Mouse (Mus musculus) Muller cell, postnatal 12 days (primary cell): ENCODE measurements around the gene Clstn2.

Experiments
- DNase-seq: peaks from one replicate; pipeline ENCODE4 v3.0.0-alpha.2; 2015; ENCODE audit errors: inconsistent ontology term

Gene Clstn2

DNA sequence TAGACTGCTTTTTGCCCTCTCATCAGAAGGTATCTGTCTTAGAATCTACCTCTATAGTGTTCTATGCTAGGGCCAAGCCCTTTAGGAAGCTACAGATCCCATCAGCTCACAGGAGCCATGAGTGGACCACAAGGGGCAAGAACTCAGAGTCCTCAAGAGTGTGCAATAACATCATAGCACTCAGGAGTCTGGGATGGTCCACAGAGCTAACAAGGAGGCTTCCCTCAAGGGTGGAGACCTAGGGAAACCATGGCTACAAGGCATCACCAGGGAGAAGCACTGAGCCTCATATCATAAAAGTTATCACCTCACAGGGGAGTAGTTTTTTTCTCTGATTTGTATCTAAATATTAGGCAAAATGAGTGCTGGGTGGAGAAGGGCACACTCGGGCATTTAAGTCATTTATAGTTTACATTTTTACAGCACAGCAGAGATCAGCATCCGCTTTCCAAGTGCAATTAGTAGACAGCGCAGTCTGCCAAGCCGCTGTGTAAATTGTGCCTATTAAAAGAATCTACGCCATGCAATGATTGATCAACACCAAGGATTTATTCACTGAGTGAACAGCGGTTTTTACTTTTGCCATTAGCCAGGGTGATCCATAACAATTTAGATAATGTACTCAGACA is 82.5 kb downstream of the Clstn2 start:
- no peak for DNase-seq

DNA sequence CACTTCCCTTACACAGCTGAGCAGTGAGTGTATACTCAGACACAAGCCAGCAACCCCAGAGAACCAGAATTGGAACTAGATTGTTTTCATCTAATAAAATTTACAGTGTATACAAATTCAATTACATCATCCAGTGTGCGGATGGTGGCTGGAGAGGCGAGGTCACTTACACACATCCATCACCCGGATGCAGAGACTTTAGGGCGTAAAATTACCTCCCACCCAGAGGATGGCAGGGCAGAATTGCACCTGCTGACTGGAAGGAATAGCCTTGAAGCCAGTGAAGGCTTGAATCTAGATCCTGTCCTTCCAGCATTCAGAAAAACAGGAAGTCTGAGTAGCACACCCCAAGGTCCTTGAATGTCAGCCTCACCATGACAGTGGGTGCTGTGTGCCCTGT is 113.7 kb downstream of the Clstn2 start:
- no peak for DNase-seq

DNA sequence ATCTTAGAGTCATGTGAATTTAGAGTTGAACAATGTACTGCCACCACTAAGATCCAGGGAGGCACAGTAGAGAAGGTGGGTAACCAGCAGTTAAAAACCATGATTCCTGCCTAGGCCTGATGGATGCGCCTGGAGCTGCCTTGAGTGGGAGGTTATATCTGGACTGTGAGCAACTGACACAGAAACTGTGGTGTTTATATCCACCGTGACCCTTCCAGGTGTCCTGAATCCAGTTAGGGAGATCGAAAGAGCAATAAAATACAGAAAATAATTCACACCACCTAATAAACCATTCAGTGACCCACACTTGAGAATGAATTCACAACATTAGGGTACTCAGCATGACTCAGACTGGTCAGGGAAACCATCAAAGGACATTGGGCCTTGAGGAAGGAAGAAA is 141.6 kb downstream of the Clstn2 start:
- DNase-seq: no peak

DNA sequence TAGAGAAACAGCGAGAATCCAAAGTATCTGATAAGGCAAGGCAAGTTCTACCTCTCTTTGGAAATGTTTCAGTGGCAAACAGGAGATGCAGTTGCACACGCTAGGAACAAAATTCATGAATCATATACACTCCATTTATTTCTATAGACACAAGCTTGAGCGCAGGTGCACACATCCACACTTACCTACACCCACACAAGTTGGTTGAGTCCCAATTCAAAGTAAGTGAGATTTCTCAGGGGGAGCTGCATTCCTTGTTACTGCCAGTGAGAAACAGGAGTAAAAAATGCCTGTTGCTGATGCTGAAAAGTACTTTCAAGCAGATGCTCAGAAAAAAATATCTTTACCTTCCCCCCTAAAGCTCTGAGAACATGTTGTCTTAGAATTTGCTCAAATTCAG is 149.6 kb downstream of the Clstn2 start:
- DNase-seq: no peak

DNA sequence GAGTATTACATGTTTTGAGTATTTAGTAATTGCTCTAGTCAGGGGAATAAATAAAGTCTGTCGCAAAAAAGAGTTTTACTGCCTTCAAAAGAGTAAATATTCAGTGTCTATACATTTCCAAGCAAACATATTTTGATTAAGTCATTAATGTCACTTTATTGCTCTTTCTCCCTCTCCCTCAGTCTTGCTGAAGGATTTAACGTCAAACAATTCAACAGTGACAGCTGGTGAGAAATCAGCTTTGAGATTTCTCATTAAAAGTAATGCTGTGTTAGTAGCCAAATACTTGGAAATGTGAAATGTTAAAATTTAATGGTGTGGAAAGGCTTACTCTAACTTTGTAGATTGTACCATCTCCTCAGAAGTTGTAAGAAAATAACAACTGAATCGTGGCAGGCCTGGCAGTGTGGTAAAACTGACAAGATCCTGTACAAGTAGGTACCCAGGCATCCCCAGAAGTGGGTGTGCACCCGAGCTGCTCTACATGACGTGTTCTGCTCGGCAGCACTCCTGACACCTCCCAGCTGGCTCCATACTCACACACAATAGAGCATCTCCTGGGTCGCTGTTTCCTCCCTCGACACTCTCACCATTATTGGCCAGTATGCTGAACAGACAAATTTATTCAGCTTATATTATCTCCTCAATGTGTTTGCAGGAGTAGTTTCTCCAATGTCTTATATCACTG is 165.8 kb downstream of the Clstn2 start:
- no peak for DNase-seq

DNA sequence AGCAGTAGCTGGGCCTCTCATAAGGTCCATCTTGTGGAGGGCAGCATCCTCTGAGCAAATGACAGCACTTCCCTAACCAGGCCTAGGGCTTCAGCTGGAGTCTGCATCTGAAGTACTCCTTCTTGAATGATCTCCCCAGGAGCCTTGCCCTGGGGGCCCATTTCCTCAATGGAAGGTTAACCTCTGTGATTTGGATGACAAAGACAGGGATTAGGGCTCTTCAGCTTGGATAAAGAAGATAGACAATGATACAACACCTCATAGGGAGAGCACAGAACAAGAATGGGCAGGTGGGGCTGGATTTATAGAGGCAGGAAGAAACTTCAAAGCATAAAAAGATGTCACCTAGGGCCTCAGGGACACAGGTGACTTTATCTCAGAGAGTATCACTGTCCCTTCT is 180.1 kb downstream of the Clstn2 start:
- no peak for DNase-seq

DNA sequence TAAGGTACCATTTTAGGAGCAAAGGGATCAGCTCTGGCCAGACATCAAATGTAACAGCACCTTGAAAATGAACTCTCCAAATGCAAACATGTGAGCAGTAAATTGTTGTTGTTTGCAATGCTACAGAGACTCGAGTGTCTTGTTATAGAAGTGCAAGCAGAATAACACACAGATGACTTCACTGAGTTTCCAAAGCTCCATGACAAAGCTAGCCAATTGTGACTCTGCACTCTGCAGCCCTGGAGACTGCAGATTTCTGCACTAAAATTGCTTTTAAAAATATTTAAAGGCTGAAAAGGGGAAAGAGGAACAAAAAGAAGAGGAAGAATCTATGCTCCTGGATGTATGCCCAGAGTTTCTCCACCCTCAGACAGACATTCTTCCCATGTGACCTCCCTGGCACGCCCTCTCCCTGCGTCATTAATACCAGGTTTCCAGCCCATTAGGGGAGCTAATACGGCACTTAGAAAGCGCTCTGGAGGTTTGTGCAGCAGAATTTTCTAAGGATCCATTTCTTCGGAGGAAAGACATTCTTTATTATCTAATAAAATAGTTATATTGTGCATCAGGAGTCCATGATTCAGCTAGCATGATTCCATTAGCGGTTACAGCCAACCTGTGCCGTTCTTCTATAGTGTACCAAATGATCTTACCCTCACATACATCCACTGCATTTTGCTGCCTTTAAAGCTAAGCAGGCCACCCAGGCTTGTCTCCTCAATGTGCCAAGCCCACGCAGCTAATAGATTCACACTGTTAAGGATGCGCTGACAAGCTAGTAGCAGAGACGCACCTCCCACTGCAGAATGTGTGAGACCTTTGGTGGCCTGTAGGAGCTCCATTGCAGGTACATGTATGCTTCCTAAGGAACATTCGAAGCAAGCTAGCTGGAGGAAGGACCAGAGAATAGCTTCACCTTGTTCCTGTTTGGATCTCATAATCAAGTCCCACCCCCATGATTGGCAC is 184.8 kb downstream of the Clstn2 start:
- peak; percentile 10 for DNase-seq

DNA sequence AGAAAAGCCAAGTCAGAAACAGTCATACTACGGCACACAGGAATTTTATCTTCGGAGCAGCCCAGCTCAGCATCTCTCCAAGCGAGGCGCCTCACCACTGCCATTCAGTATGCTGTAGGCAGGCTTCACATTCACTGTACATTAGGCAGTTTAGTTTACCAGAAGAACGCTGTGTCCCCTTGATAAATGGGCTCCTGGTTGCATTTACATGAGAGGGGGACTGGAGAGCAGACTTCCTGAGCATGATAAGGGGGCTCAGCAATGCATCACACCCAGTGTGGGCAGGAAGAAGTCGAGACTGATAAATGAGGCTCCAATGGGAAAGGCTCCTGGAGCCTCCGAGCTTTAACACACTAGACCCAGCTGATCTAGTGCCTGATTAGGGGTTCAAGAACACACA is 190.9 kb downstream of the Clstn2 start:
- no peak for DNase-seq

DNA sequence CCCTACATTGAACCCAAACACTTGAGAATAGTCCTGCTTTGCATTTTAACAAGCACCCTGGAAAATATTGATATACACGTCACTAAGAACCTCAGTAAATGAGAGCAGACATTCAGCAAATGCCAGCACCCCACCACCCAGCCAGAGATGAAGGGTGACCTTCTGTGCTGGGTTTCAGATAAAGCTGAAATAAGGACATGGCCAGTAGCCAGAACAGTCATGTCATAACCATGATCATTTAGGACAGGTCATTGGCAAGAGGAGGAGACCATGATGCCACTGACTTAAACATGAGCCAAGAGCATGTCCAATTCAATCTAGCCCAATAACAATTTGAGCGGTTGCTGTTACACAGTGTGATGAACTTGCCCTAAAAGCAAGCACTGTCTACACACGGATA is 201.8 kb downstream of the Clstn2 start:
- no peak for DNase-seq

DNA sequence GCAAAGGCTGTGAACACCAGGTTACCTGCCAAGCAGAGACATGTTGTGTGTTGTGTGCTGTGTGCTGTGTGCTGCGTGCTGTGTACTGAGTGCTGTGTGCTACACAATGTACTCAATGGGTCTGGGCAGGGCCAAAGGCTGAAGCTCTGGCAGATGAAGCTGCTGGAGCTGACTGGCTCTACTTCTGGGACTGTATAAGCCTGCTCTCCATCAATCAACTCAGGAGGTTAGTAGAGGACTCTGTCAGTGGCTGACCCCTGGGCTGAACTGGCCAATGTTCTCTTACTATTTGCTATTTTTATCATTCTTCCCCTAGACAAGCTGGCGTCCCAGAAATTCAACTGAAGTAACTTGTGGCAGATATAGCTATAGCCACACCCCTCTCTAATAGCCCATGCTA is 203.1 kb downstream of the Clstn2 start:
- DNase-seq: no peak

DNA sequence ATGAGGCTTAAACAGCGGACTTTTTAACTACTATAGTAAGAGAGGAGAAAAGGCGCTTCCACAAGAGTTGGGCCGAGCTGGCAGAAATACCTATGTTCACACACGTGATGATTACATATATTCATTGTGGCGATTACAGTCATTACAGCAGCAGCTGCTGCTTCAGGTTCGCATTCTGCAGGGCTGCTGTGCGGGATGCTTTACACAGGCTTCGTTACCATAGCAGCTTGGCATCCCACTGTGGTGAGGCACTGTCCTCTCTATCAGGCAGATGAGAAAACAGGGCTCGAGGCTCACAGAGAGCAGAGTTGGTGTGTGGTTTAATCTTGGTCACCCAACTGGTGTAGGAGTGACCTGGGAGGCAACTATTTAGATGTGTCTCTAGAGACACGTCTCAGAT is 205.3 kb downstream of the Clstn2 start:
- no peak for DNase-seq

DNA sequence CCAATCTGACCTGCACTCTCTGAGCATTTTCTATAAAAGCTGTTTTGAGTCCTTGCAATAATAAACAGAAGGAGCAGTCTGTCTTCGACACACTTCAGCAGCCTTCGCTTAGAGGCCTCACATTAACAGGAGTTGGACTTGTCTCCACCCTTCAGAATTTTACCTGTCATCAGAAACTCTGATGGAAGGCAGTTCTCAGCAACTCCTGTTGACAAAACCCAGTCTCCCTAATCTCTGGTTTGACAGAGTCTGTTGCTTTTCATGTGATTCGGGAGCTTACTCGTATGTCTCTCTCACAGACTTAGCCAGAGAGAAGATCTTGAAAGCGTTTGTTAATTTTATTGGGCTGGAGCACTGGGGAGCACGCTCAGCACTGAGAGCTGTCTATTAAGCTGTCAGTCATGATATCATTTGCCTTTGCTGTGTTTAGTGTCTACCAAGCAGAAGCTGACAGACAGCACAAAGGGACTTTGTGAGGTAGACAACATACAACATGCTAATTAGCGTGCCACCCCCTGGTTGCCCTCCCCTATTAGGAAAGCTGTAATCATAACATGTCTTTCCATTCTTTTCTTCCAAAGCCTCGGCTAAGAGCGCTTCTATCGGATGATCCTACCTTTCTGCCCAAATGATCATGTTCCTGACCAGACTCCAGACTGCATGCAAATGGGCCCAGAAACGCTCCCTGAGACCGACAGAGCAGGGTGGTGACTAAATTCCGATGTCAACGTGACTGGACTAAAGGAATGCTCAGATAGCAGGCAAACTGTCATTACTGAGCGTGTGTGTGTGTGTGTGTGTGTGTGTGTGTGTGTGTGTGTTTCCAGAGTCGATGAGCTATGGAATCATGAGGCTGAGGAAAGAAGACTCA is 206.7 kb downstream of the Clstn2 start:
- no peak for DNase-seq

DNA sequence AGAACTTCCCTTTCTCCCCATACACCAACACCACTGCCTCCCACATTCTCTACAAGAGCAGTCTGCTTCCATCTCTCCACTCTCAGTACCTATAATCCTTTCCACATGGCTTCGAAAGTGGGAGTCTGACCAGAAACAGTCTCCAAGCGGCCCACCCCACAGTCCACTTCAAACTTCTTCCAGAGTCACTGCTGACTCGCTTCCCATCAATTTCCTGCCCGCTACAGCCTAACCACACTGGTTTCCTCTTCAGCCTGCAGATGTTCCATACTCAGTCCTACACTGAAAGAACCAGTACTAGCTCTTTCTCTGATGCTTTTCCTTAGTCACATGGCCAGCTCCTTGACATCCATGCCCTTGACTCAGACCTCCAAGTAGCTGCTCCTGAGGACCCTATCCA is 215.9 kb downstream of the Clstn2 start:
- DNase-seq: peak; percentile 9

DNA sequence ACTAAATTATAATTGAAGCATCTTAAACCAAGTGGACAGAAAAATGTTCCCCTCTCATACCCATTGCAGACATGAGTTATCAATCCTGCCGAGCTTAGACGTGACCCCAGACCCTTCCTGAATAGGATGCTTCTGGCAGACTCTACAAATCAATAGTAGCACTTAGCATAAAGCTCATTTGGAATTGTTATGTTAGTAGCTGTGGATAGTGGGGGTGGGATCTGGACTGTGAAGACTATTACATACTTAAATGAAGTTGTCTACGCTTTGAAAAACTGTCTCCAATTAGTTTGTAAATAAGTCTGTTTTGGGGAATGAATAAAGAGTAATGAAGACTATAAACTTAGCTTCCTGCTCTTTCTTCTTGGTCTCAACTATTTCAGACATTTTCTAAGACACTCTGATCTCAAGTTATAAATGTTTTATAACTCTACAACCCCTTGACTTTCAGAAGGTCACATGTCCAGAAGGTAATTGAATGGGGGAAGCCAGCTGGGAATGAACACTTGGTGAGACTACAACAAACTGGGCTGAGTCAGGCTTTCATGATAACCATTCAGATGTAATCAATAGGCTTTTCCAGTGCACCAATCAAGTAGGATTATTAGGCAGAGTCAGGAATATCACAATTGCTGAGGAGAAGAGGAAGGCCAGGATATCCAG is 216.7 kb downstream of the Clstn2 start:
- DNase-seq: no peak

DNA sequence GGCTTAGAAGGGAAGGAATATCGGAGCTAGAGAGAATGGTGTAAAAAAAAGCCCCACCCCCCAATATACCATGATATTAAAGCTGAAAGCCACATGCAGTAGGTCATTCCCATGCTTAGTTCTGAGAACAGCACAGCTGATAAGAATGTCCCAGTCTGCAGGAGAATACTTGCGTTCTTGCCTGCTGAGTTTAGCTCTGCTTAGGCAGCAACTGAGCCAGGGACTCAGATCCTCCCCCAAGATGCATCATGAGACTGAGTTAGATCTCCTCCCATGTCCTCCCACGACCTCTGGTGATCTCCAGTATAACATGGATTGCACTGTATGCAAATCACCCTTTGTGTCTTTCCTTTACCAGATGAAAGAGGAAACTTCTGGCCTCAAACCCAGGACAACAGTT is 219.8 kb downstream of the Clstn2 start:
- no peak for DNase-seq

DNA sequence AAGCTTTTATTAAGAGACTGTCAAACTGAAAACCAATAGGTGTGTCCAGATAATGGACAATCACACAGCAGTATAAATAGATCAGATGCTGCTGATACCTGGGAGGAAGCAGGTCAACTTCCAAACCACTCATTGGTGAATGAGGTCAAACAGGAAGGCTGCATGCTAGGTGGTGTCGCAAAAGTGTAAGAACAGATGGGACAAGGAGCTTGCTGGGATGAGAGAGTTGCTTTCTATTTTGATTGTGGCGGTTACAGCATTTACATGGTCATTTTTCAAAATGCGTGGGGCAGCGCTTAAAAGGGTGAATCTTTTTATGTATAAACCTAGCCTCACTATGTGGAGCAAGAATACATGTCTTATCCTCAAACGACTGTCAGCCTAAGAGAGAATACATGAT is 225.9 kb downstream of the Clstn2 start:
- no peak for DNase-seq

DNA sequence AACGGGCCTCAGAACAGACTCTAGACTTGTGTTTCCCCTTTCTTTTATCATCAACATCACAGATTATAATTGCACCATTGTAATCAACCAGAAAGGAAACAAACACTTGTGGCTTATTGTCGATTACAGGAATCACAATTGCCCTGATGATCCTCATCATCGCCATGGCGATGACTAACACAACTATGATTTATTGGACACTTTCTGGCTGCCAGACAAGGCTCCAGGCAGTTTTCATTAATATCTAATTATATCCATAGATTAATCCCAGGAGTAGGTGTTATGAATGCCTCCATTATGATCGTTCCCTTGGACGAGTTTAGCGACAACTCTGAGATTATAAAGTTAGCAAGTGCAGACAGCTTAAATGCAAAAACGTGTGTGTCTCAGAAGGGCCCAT is 239.3 kb downstream of the Clstn2 start:
- peak; percentile 88 for DNase-seq

DNA sequence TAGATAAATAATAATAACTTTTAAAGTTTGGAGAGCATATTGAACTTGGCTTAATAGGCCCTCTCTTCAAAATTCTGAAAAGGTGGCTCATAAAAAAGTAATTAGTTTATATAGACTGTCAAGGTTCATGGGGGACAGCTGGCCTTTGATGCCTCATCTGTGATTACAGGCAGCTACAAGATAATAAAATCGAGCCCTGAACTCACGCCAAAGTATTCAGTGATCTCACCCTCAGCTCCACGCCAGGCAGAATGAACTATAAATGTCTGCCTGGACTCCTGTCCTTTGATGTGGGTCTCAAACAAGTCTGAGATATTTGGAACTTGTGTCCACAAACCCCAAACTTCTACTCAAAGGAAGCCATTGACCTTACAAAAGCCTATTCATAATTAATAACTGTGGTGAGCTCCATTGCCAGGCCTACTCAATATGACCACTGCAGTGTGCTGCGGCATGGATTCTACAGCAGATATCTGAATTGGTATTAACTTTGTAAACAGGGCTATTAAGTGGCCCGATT is 244.8 kb downstream of the Clstn2 start:
- peak; percentile 91 for DNase-seq

DNA sequence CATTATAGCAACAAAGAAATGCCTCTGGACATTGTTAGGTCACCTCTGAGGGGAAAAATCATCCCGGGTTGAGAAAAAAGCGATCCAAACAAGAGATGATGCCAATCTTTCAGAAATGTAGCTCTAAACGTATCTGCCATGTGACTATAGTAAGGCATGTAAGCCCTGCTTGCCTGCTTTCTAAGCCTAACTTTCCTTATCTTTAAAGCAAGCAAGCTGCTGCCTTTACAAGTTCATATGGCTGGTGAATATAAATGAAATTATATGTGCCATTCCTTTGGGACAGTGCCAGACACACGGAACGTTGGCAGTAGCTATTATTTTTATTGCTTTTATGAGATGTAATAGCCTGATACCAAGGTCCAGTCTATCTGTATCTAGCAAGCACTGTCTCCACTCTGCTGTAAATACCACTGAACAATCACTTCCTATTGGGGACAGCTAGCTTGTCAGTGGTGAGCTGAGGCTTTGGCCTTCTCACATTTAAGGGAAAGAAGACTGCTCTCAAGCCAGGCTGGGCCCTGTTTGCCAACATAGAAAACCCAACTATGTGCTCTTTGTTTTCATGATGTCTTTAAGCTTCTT is 252.9 kb downstream of the Clstn2 start:
- DNase-seq: no peak

DNA sequence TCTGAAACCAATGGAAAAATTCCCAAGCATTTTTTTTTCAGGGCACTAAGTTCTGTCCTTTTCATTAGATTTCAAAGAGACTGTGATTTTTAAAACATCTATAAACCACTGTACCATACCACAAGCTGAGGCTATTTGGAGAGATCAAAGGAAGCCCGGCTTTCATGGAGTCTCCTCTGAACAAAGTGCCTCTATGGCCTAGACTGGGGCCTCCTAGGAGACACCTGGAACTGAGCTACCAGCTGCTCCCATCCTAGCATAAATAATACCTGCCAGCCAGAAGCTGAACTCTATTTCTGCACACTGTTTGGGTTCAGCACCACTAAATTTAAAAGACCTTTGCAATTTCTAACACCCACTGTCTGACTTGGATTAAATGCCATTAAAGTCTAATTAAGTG is 257.2 kb downstream of the Clstn2 start:
- no peak for DNase-seq

DNA sequence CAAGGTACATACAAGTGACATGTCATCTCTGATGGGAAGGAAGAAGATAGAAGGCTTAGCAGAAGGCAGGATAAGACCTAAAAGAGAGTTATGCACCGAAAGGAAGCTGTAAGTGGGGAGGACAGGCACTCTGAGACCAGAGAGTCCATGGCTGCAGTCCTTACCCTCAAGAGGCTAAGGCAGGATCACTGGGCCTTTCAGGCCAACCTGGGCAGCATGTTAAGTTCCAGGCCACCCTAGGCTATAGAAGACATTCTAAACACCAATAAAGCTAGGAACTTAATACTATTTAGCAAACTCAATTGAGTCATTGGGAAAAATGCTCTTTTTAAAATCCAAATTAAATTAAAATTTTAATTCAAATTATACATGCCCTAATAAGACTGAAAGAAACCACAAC is 258.0 kb downstream of the Clstn2 start:
- no peak for DNase-seq
